Mouse (Mus musculus): ENCODE results near the gene Sh3glb2. TPM values are rescaled to one million over a fixed set of nuclear protein-coding genes. Genes with fewer than 3 reads are reported as not detected.

Gene Sh3glb2
- polyA plus RNA-seq, 1 experiment from 2014 or later = 69.4 TPM

- no peak overlapping the region for H3K9ac ChIP-seq (ENCODE audit: low read length)
- H3K9me3 ChIP-seq (ENCODE audit: control insufficient read depth, low read length) = no peaks in the 10 kb centered on the region
- no peak overlapping the region for H3K4me3 ChIP-seq (ENCODE audit: low read depth, low read length)
- ATAC-seq (replicated peaks; ENCODE audit: low FRiP score) (no peak), DNase-seq (ENCODE audit: low spot score) (no peak)
- H3K4me2 ChIP-seq (ENCODE audit: low read depth, low read length, severe bottlenecking) = no peak overlapping the region
- no peaks in the 10 kb centered on the region for H3K27me3 ChIP-seq (ENCODE audit: control insufficient read depth, insufficient read depth, low read length)
- peaks cover 34% of the 10 kb centered on the region for H3K36me3 ChIP-seq (ENCODE audit: control insufficient read depth, insufficient read depth, low read length)
- no peaks in the 10 kb centered on the region for H3K4me1 ChIP-seq (replicated peaks; ENCODE audit: control insufficient read depth, insufficient read depth, low read length)
- 89% methylated on average over 12 of the region's 12 CpGs for WGBS
- no peak overlapping the region for H3K27ac ChIP-seq (ENCODE audit: low read depth, low read length)
These were observed 22.0 kb downstream of the Sh3glb2 start for GRCm38 (mm10) chr2:30337179-30337578.

DNA sequence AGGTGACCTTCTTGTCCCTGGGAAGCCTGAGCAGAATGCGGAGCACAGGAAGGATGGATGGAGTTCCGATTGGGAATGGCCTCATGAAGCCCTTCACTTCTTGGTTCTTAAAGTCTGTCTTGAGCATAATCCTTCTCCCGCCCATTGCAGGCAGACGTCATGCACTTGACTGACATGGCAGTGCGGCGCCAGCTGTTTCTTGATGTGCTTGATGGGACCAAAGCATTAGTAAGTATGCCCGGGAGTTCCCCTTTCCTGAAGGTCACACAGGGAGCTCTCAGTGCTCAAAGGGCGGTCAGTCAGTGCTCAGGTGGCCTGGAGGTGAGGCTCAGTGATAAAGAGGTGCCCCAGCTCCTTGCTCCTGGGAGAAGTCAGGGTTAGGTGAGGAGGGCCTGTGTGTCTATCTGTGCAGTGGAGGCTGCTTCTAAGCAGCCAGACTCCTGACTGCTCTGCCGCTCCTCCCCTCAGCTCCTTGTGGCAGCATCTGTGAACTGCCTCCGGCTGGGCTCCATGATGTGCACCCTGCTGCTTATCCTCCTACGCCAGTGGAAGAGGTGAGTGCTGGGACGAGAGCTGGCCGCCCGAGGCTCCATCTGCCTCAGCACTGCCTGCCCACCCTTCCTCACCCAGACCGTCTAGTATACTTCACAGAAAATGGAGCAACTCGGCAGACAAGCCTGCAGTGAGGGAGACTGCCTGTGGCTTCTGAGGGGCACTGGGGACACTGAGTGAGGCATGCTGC, 22.8 kb downstream of the Sh3glb2 start:
- no peaks in the 10 kb centered on the region for H3K4me1 ChIP-seq (replicated peaks; ENCODE audit: control insufficient read depth, insufficient read depth, low read length)
- WGBS = 85% methylated on average over 16 of the region's 16 CpGs
- H3K4me3 ChIP-seq (ENCODE audit: low read depth, low read length) = no peak overlapping the region
- peaks cover 26% of the 10 kb centered on the region for H3K36me3 ChIP-seq (ENCODE audit: control insufficient read depth, insufficient read depth, low read length)
- H3K27ac ChIP-seq (ENCODE audit: low read depth, low read length) = no peak overlapping the region
- H3K9me3 ChIP-seq (ENCODE audit: control insufficient read depth, low read length) = no peaks in the 10 kb centered on the region
- no peak overlapping the region for H3K4me2 ChIP-seq (ENCODE audit: low read depth, low read length, severe bottlenecking)
- DNase-seq (ENCODE audit: low spot score) (no peak), ATAC-seq (replicated peaks; ENCODE audit: low FRiP score) (no peak)
- H3K27me3 ChIP-seq (ENCODE audit: control insufficient read depth, insufficient read depth, low read length) = no peaks in the 10 kb centered on the region
- H3K9ac ChIP-seq (ENCODE audit: low read length) = no peak overlapping the region

DNA sequence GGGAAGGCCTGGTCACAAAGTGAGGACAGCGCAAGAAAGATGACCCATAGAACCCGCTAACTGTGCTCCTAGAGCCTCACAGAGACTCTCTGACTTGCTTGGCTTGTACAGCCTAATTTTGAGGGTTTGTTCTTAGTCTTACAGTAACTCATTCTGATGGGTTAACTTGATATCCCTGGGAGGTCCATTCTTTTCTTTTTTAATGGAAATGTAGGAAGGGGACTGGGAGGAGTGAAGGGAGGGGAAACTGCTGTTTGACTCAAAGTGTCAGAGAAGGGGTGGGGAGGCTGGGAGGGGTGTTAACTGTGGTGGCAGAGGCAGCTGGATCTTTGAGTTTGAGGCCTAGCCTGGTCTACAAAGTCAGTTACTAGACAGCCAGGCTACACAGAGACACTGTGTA, 23.8 kb downstream of the Sh3glb2 start:
- DNase-seq (ENCODE audit: low spot score) (no peak), ATAC-seq (replicated peaks; ENCODE audit: low FRiP score) (no peak)
- H3K36me3 ChIP-seq (ENCODE audit: control insufficient read depth, insufficient read depth, low read length) = peaks cover 27% of the 10 kb centered on the region
- 97% methylated on average over 2 of the region's 2 CpGs for WGBS
- no peak overlapping the region for H3K4me3 ChIP-seq (ENCODE audit: low read depth, low read length)
- H3K27me3 ChIP-seq (ENCODE audit: control insufficient read depth, insufficient read depth, low read length) = no peaks in the 10 kb centered on the region
- no peak overlapping the region for H3K9ac ChIP-seq (ENCODE audit: low read length)
- no peak overlapping the region for H3K4me2 ChIP-seq (ENCODE audit: low read depth, low read length, severe bottlenecking)
- H3K4me1 ChIP-seq (replicated peaks; ENCODE audit: control insufficient read depth, insufficient read depth, low read length) = no peaks in the 10 kb centered on the region
- H3K9me3 ChIP-seq (ENCODE audit: control insufficient read depth, low read length) = no peaks in the 10 kb centered on the region
- no peak overlapping the region for H3K27ac ChIP-seq (ENCODE audit: low read depth, low read length)

- Histone ChIP-seq H3K4me3 (ENCODE audit: low read depth, low read length) (no peak overlapping the region), H3K27me3 (ENCODE audit: control insufficient read depth, insufficient read depth, low read length) (no peaks in the 10 kb centered on the region), H3K4me2 (ENCODE audit: low read depth, low read length, severe bottlenecking) (no peak overlapping the region), H3K9me3 (ENCODE audit: control insufficient read depth, low read length) (no peaks in the 10 kb centered on the region), H3K27ac (ENCODE audit: low read depth, low read length) (no peak overlapping the region), H3K36me3 (ENCODE audit: control insufficient read depth, insufficient read depth, low read length) (peaks cover 24% of the 10 kb centered on the region), H3K9ac (ENCODE audit: low read length) (no peak overlapping the region), H3K4me1 (replicated peaks; ENCODE audit: control insufficient read depth, insufficient read depth, low read length) (no peaks in the 10 kb centered on the region)
- ATAC-seq (replicated peaks; ENCODE audit: low FRiP score) (no peak), DNase-seq (ENCODE audit: low spot score) (no peak)
- 94% methylated on average over 3 of the region's 3 CpGs for WGBS
These were observed 30.3 kb downstream of the Sh3glb2 start for GRCm38 (mm10) chr2:30328791-30329190.

DNA sequence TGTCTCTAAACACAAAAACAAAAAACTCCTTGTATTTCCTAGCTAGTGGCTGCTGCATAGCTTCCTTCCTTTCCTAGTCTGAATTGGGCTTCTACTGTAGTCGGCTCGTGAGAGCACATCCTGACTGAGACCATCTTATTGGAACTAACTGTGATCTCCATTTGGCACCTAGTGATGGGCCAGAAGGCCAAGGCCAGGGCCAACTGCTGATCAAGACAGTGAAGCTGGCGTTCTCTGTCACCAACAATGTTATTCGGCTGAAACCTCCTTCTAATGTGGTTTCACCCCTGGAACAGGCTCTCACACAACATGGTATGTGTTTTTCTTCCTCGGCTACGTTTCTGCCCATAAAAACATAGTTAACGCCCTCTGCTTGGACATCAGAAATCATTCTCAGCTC, 31.9 kb downstream of the Sh3glb2 start:
- no peaks in the 10 kb centered on the region for H3K4me1 ChIP-seq (replicated peaks; ENCODE audit: control insufficient read depth, insufficient read depth, low read length)
- no peaks in the 10 kb centered on the region for H3K27me3 ChIP-seq (ENCODE audit: control insufficient read depth, insufficient read depth, low read length)
- no peak overlapping the region for H3K9ac ChIP-seq (ENCODE audit: low read length)
- H3K27ac ChIP-seq (ENCODE audit: low read depth, low read length) = no peak overlapping the region
- 92% methylated on average over 7 of the region's 7 CpGs for WGBS
- H3K9me3 ChIP-seq (ENCODE audit: control insufficient read depth, low read length) = no peaks in the 10 kb centered on the region
- DNase-seq (ENCODE audit: low spot score) = no peak
- peaks cover 30% of the 10 kb centered on the region for H3K36me3 ChIP-seq (ENCODE audit: control insufficient read depth, insufficient read depth, low read length)
- no peak overlapping the region for H3K4me2 ChIP-seq (ENCODE audit: low read depth, low read length, severe bottlenecking)
- ATAC-seq (replicated peaks; ENCODE audit: low FRiP score) = no peak
- H3K4me3 ChIP-seq (ENCODE audit: low read depth, low read length) = no peak overlapping the region

- peaks cover 31% of the 10 kb centered on the region for H3K36me3 ChIP-seq (ENCODE audit: control insufficient read depth, insufficient read depth, low read length)
These were observed 33.8 kb downstream of the Sh3glb2 start for GRCm38 (mm10) chr2:30325296-30325695.

DNA sequence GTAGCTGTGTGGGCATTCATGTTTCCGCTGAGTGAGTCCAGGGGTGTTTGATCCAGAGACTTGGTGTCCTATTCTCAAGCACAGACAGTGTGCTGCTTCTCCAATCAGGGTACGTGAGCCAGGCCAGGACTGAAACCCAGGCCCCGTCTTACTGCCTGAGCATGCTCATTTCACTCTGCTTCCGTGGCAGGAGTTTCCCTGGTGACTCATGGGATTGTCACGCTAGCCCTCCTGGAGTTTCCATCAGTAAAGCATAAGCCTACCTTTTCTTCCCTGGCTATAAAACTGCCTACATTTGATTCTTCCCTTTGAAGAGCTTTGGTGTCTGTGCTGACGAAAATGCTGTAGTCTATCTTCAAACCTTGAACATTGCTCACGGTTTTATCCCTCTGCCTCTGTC, 36.0 kb downstream of the Sh3glb2 start:
- WGBS = 95% methylated on average over 7 of the region's 7 CpGs
- DNase-seq (ENCODE audit: low spot score) (no peak), ATAC-seq (replicated peaks; ENCODE audit: low FRiP score) (no peak)
- Histone ChIP-seq H3K9me3 (ENCODE audit: control insufficient read depth, low read length) (no peaks in the 10 kb centered on the region), H3K4me3 (ENCODE audit: low read depth, low read length) (no peak overlapping the region), H3K27ac (ENCODE audit: low read depth, low read length) (no peak overlapping the region), H3K9ac (ENCODE audit: low read length) (no peak overlapping the region), H3K27me3 (ENCODE audit: control insufficient read depth, insufficient read depth, low read length) (no peaks in the 10 kb centered on the region), H3K4me1 (replicated peaks; ENCODE audit: control insufficient read depth, insufficient read depth, low read length) (no peaks in the 10 kb centered on the region), H3K4me2 (ENCODE audit: low read depth, low read length, severe bottlenecking) (no peak overlapping the region), H3K36me3 (ENCODE audit: control insufficient read depth, insufficient read depth, low read length) (peaks cover 26% of the 10 kb centered on the region)

More at GRCm38 (mm10) chr2:30325296-30325695, 33.8 kb downstream of the Sh3glb2 start:
- Histone ChIP-seq H3K4me3 (ENCODE audit: low read depth, low read length) (no peak overlapping the region), H3K4me1 (replicated peaks; ENCODE audit: control insufficient read depth, insufficient read depth, low read length) (no peaks in the 10 kb centered on the region), H3K27me3 (ENCODE audit: control insufficient read depth, insufficient read depth, low read length) (no peaks in the 10 kb centered on the region), H3K9ac (ENCODE audit: low read length) (no peak overlapping the region), H3K9me3 (ENCODE audit: control insufficient read depth, low read length) (no peaks in the 10 kb centered on the region), H3K27ac (ENCODE audit: low read depth, low read length) (no peak overlapping the region), H3K4me2 (ENCODE audit: low read depth, low read length, severe bottlenecking) (no peak overlapping the region)
- 90% methylated on average over 5 of the region's 5 CpGs for WGBS
- DNase-seq (ENCODE audit: low spot score) = no peak
- ATAC-seq (replicated peaks; ENCODE audit: low FRiP score) = no peak

DNA sequence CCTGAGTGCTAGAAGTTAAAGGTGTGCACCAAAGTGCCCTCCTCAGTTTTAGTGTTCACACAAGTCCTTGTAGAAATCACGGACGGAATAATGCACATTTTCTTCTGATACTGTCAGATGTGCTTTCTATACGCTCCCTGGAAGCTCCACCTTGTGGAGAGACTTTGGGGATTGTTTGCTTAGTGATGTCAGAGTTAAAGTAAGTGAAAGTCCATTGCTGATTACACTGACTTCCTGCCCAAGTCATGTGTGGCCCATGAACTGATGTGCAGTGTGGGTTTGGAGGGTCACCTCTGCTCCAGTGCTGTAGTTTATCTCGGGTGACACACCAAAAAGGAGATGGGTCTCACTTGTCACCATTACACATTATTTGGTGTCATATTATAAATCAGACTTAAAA, 39.9 kb downstream of the Sh3glb2 start:
- Histone ChIP-seq H3K27ac (ENCODE audit: low read depth, low read length) (no peak overlapping the region), H3K4me2 (ENCODE audit: low read depth, low read length, severe bottlenecking) (no peak overlapping the region), H3K9ac (ENCODE audit: low read length) (no peak overlapping the region), H3K4me1 (replicated peaks; ENCODE audit: control insufficient read depth, insufficient read depth, low read length) (no peaks in the 10 kb centered on the region), H3K9me3 (ENCODE audit: control insufficient read depth, low read length) (no peaks in the 10 kb centered on the region), H3K4me3 (ENCODE audit: low read depth, low read length) (no peak overlapping the region), H3K27me3 (ENCODE audit: control insufficient read depth, insufficient read depth, low read length) (no peaks in the 10 kb centered on the region), H3K36me3 (ENCODE audit: control insufficient read depth, insufficient read depth, low read length) (peaks cover 26% of the 10 kb centered on the region)
- WGBS = 93% methylated on average over 4 of the region's 4 CpGs
- ATAC-seq (replicated peaks; ENCODE audit: low FRiP score) (no peak), DNase-seq (ENCODE audit: low spot score) (no peak)

DNA sequence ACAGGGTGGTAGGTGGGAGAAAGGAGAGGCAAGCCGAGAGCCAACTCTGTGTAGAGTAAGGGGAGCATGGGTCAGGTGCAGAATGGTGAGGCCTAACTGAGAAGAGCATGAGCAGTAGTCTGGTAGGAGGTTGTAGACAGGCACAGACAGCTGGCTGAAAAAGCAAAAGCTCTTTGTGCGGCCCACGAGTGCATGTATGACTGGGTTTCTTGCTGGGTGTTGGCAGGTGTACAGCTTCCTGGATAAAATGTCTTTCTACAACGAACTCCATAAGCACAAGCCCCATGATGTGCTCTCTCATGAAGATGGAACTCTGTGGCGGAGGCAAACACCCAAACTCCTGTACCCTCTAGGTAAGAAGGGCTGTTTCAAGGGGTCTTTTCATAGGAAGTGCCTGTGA, 42.2 kb downstream of the Sh3glb2 start:
- Histone ChIP-seq H3K4me2 (ENCODE audit: low read depth, low read length, severe bottlenecking) (no peak overlapping the region), H3K4me3 (ENCODE audit: low read depth, low read length) (no peak overlapping the region), H3K9ac (ENCODE audit: low read length) (no peak overlapping the region), H3K36me3 (ENCODE audit: control insufficient read depth, insufficient read depth, low read length) (peaks cover 17% of the 10 kb centered on the region), H3K27me3 (ENCODE audit: control insufficient read depth, insufficient read depth, low read length) (no peaks in the 10 kb centered on the region), H3K27ac (ENCODE audit: low read depth, low read length) (no peak overlapping the region), H3K9me3 (ENCODE audit: control insufficient read depth, low read length) (no peaks in the 10 kb centered on the region), H3K4me1 (replicated peaks; ENCODE audit: control insufficient read depth, insufficient read depth, low read length) (no peaks in the 10 kb centered on the region)
- 89% methylated on average over 5 of the region's 5 CpGs for WGBS
- no peak for DNase-seq (ENCODE audit: low spot score)
- ATAC-seq (replicated peaks; ENCODE audit: low FRiP score) = no peak
